ENCODE assay signal across 12 mouse cellular contexts in genomic region chr4:43395147-43395546, GRCm38 (mm10). TPM values are rescaled to one million over a fixed set of nuclear protein-coding genes. Genes with fewer than 3 reads are reported as not detected.
DNase-seq lines count a peak whose midpoint lies in the region; ATAC-seq and TF ChIP-seq lines count a peak whose summit lies in the region.
"Had no signal": no experiment of that assay in that cellular context is flagged by ENCODE, and none has a peak within 500 bp of the region (broad histone marks: within the 10 kb centered on the region; RNA-seq: fewer than 3 reads in every experiment).

No protein-coding gene starts in this region.

- H3K4me2 ChIP-seq in heart, postnatal 0 days (ENCODE audit: low read depth, low read length), result peak overlapping the region; percentile 20
- no peak overlapping the region for H3K4me2 ChIP-seq in midbrain, embryonic 11.5 days
- 0 out of 2 replicates have a peak overlapping the region, but pooled peaks have one; percentile 34 for H3K4me2 ChIP-seq in intestine, embryonic 15.5 days (replicated peaks)
- H3K4me2 ChIP-seq in stomach, embryonic 15.5 days, result no peak overlapping the region

- H3K27me3 ChIP-seq in heart, postnatal 0 days (ENCODE audit: control insufficient read depth, insufficient read depth, low read length), result no peaks in the 10 kb centered on the region
- H3K27me3 ChIP-seq in midbrain, embryonic 10.5 days (ENCODE audit: low read depth, poor library complexity, severe bottlenecking), result no peaks in the 10 kb centered on the region
- no peaks in the 10 kb centered on the region for H3K27me3 ChIP-seq in midbrain, embryonic 11.5 days (ENCODE audit: control insufficient read depth, insufficient read depth, low read length)
- H3K27me3 ChIP-seq in intestine, embryonic 15.5 days (replicated peaks), result no peaks in the 10 kb centered on the region
- no peaks in the 10 kb centered on the region for H3K27me3 ChIP-seq in stomach, embryonic 15.5 days (replicated peaks)

- no peak overlapping the region for H3K4me3 ChIP-seq in heart, postnatal 0 days (ENCODE audit: low read depth, low read length)
- no peak overlapping the region for H3K4me3 ChIP-seq in midbrain, embryonic 10.5 days
- H3K4me3 ChIP-seq in midbrain, embryonic 11.5 days (ENCODE audit: low read depth, low read length), result no peak overlapping the region
- H3K4me3 ChIP-seq in intestine, embryonic 15.5 days (replicated peaks), result no peak overlapping the region
- H3K4me3 ChIP-seq in stomach, embryonic 15.5 days (replicated peaks), result no peak overlapping the region

- peak overlapping the region; percentile 92 for H3K27ac ChIP-seq in heart, postnatal 0 days (ENCODE audit: low read depth)
- H3K27ac ChIP-seq in midbrain, embryonic 10.5 days (replicated peaks), result peak overlapping the region; percentile 46; the same call in 1 of the 2 replicates
- no peak overlapping the region for H3K27ac ChIP-seq in midbrain, embryonic 11.5 days (ENCODE audit: low read depth, low read length)
- peak overlapping the region; percentile 93 for H3K27ac ChIP-seq in intestine, embryonic 15.5 days
- peak overlapping the region; percentile 96 for H3K27ac ChIP-seq in stomach, embryonic 15.5 days

- no peak for ATAC-seq in heart, postnatal 0 days (ENCODE audit: insufficient read depth, low read depth)
- no peak for ATAC-seq in midbrain, embryonic 11.5 days (ENCODE audit: low FRiP score)
- ATAC-seq in intestine, embryonic 15.5 days, result no peak
- ATAC-seq in stomach, embryonic 15.5 days (ENCODE audit: insufficient read depth, low FRiP score, low read depth), result no peak; the same call in 1 of the 2 replicates
- ATAC-seq in megakaryocyte, adult 5-6 weeks (ENCODE audit: poor library complexity, severe bottlenecking), result no peak
- ATAC-seq: forebrain, postnatal 0 days had no signal

- H3K9me3 ChIP-seq in heart, postnatal 0 days (replicated peaks; ENCODE audit: control insufficient read depth, low read length), result no peaks in the 10 kb centered on the region
- no peaks in the 10 kb centered on the region for H3K9me3 ChIP-seq in midbrain, embryonic 10.5 days (replicated peaks)
- H3K9me3 ChIP-seq in midbrain, embryonic 11.5 days (ENCODE audit: control insufficient read depth, low read length), result no peaks in the 10 kb centered on the region
- no peaks in the 10 kb centered on the region for H3K9me3 ChIP-seq in intestine, embryonic 15.5 days
- no peaks in the 10 kb centered on the region for H3K9me3 ChIP-seq in stomach, embryonic 15.5 days

- peak overlapping the region; percentile 17; the same call in 1 of the 2 replicates for H3K9ac ChIP-seq in heart, postnatal 0 days (replicated peaks; ENCODE audit: low read depth, low read length)
- H3K9ac ChIP-seq in midbrain, embryonic 11.5 days (ENCODE audit: low read length), result no peak overlapping the region
- H3K9ac ChIP-seq in intestine, embryonic 15.5 days, result no peak overlapping the region
- H3K9ac ChIP-seq in stomach, embryonic 15.5 days, result no peak overlapping the region; the same call in 1 of the 2 replicates
- H3K9ac ChIP-seq: forebrain, postnatal 0 days had no signal

- no peaks in the 10 kb centered on the region for H3K36me3 ChIP-seq in heart, postnatal 0 days (replicated peaks; ENCODE audit: control insufficient read depth, insufficient read depth, low read length)
- H3K36me3 ChIP-seq in midbrain, embryonic 10.5 days, result no peaks in the 10 kb centered on the region
- H3K36me3 ChIP-seq in midbrain, embryonic 11.5 days (ENCODE audit: control insufficient read depth, insufficient read depth, low read length), result no peaks in the 10 kb centered on the region
- no peaks in the 10 kb centered on the region for H3K36me3 ChIP-seq in intestine, embryonic 15.5 days
- H3K36me3 ChIP-seq in stomach, embryonic 15.5 days, result no peaks in the 10 kb centered on the region

- no peak for TF ChIP-seq CTCF in heart, postnatal 0 days (IDR thresholded peaks at IDR 0.05; ENCODE audit: low read depth)

- TF ChIP-seq EP300 in heart, postnatal 0 days (IDR thresholded peaks at IDR 0.05; ENCODE audit: low read depth), result no peak

- WGBS in heart, postnatal 0 days, result 63% methylated on average over 5 of the region's 5 CpGs
- WGBS in midbrain, embryonic 10.5 days, result 91% methylated on average over 5 of the region's 5 CpGs
- WGBS in midbrain, embryonic 11.5 days, result 93% methylated on average over 5 of the region's 5 CpGs
- 79% methylated on average over 5 of the region's 5 CpGs for WGBS in intestine, embryonic 15.5 days
- 83% methylated on average over 5 of the region's 5 CpGs for WGBS in stomach, embryonic 15.5 days

- no peak for DNase-seq in heart, postnatal 0 days (ENCODE audit: low spot score)
- DNase-seq in heart, adult 9 months (ENCODE audit: low spot score in 2 of 2), result no peak
- DNase-seq in midbrain, embryonic 10.5 days (ENCODE audit: low spot score), result no peak
- DNase-seq in midbrain, embryonic 11.5 days (ENCODE audit: low spot score, missing footprints), result no peak
- DNase-seq: forebrain, postnatal 0 days; right cerebral cortex, postnatal 14 days; thymus, postnatal 4 days had no signal

- peaks cover 51% of the 10 kb centered on the region for H3K4me1 ChIP-seq in heart, postnatal 0 days (ENCODE audit: control insufficient read depth, insufficient read depth)
- peaks cover 24% of the 10 kb centered on the region for H3K4me1 ChIP-seq in midbrain, embryonic 10.5 days
- peaks cover 7% of the 10 kb centered on the region; the same call in 1 of the 2 replicates for H3K4me1 ChIP-seq in midbrain, embryonic 11.5 days (ENCODE audit: control insufficient read depth, insufficient read depth, low read length)
- H3K4me1 ChIP-seq in intestine, embryonic 15.5 days (replicated peaks), result peaks cover 35% of the 10 kb centered on the region
- peaks cover 35% of the 10 kb centered on the region for H3K4me1 ChIP-seq in stomach, embryonic 15.5 days

RNA-seq across cellular contexts. Expression of gene Rusc2, which starts 13.4 kb away (rescaled TPM):
- total RNA-seq in heart, postnatal 0 days (2014; rRNA removed; ENCODE audit: low replicate concordance), result 32.2 and 34.9 TPM in 2 replicates
- 7.2 and 8.0 TPM in 2 replicates for polyA plus RNA-seq in heart, postnatal 0 days (2015; fragmentation: Nextera tagmentation; extraction: Ambion mirVana)
- polyA plus RNA-seq in midbrain, embryonic 10.5 days (2016; fragmentation: Nextera tagmentation; extraction: Ambion mirVana), result 10.5 and 18.1 TPM in 2 replicates
- polyA plus RNA-seq in midbrain, embryonic 11.5 days (2014; fragmentation: Nextera tagmentation; extraction: Ambion mirVana), result 13.7 TPM in 2 replicates
- 13.1 and 14.0 TPM in 2 replicates for polyA plus RNA-seq in intestine, embryonic 15.5 days (2015; fragmentation: Nextera tagmentation; extraction: Ambion mirVana)
- 16.3 and 17.2 TPM in 2 replicates for polyA plus RNA-seq in stomach, embryonic 15.5 days (2015; fragmentation: Nextera tagmentation; extraction: Ambion mirVana)
- 2.1 and 3.0 TPM in 2 replicates for total RNA-seq in megakaryocyte, adult 5-6 weeks (2015)
- total RNA-seq in megakaryocyte, adult 5-6 weeks (2017), result 0.77 and 2.3 TPM in 2 replicates

RNA-seq across cellular contexts. Expression of gene Fam166b, which starts 33.8 kb away (rescaled TPM):
- total RNA-seq in heart, postnatal 0 days (2014; rRNA removed; ENCODE audit: low replicate concordance), result not detected in 2 replicates
- polyA plus RNA-seq in heart, postnatal 0 days (2015; fragmentation: Nextera tagmentation; extraction: Ambion mirVana), result 0.14 and 0.25 TPM in 2 replicates
- polyA plus RNA-seq in midbrain, embryonic 10.5 days (2016; fragmentation: Nextera tagmentation; extraction: Ambion mirVana), result 0.14 and 0.25 TPM in 2 replicates
- polyA plus RNA-seq in midbrain, embryonic 11.5 days (2014; fragmentation: Nextera tagmentation; extraction: Ambion mirVana), result 0.54 and 0.59 TPM in 2 replicates
- 0.28 TPM in 1 of 2 replicates, not detected in the other for polyA plus RNA-seq in intestine, embryonic 15.5 days (2015; fragmentation: Nextera tagmentation; extraction: Ambion mirVana)
- 0.22 TPM in 1 of 2 replicates, not detected in the other for polyA plus RNA-seq in stomach, embryonic 15.5 days (2015; fragmentation: Nextera tagmentation; extraction: Ambion mirVana)
- total RNA-seq in megakaryocyte, adult 5-6 weeks (2015), result not detected in 2 replicates
- not detected in 2 replicates for total RNA-seq in megakaryocyte, adult 5-6 weeks (2017)
- total RNA-seq: adrenal gland, adult 2 months had no signal
- polyA plus RNA-seq: limb, embryonic 11.5 days had no signal

RNA-seq across cellular contexts. Expression of gene Tesk1, which starts 46.6 kb away (rescaled TPM):
- total RNA-seq in heart, postnatal 0 days (2014; rRNA removed; ENCODE audit: low replicate concordance), result 51.3 and 55.5 TPM in 2 replicates
- polyA plus RNA-seq in heart, postnatal 0 days (2015; fragmentation: Nextera tagmentation; extraction: Ambion mirVana), result 3.9 and 5.1 TPM in 2 replicates
- 2.9 and 6.0 TPM in 2 replicates for polyA plus RNA-seq in midbrain, embryonic 10.5 days (2016; fragmentation: Nextera tagmentation; extraction: Ambion mirVana)
- polyA plus RNA-seq in midbrain, embryonic 11.5 days (2014; fragmentation: Nextera tagmentation; extraction: Ambion mirVana), result 7.2 and 7.3 TPM in 2 replicates
- polyA plus RNA-seq in intestine, embryonic 15.5 days (2015; fragmentation: Nextera tagmentation; extraction: Ambion mirVana), result 6.8 and 7.9 TPM in 2 replicates
- polyA plus RNA-seq in stomach, embryonic 15.5 days (2015; fragmentation: Nextera tagmentation; extraction: Ambion mirVana), result 6.2 and 7.4 TPM in 2 replicates
- total RNA-seq in megakaryocyte, adult 5-6 weeks (2015), result 5.7 and 6.3 TPM in 2 replicates
- 7.6 and 9.3 TPM in 2 replicates for total RNA-seq in megakaryocyte, adult 5-6 weeks (2017)

RNA-seq across cellular contexts. Expression of gene Cd72, which starts 59.3 kb away (rescaled TPM):
- total RNA-seq in heart, postnatal 0 days (2014; rRNA removed; ENCODE audit: low replicate concordance), result 0.08 and 0.81 TPM in 2 replicates
- polyA plus RNA-seq in heart, postnatal 0 days (2015; fragmentation: Nextera tagmentation; extraction: Ambion mirVana), result 3.4 TPM in 2 replicates
- polyA plus RNA-seq in midbrain, embryonic 10.5 days (2016; fragmentation: Nextera tagmentation; extraction: Ambion mirVana), result 1.4 and 1.8 TPM in 2 replicates
- polyA plus RNA-seq in midbrain, embryonic 11.5 days (2014; fragmentation: Nextera tagmentation; extraction: Ambion mirVana), result 2.9 and 3.4 TPM in 2 replicates
- 2.7 and 2.9 TPM in 2 replicates for polyA plus RNA-seq in intestine, embryonic 15.5 days (2015; fragmentation: Nextera tagmentation; extraction: Ambion mirVana)
- polyA plus RNA-seq in stomach, embryonic 15.5 days (2015; fragmentation: Nextera tagmentation; extraction: Ambion mirVana), result 3.3 and 5.2 TPM in 2 replicates
- total RNA-seq in megakaryocyte, adult 5-6 weeks (2015), result 0.57 and 2.5 TPM in 2 replicates
- 3.0 and 3.5 TPM in 2 replicates for total RNA-seq in megakaryocyte, adult 5-6 weeks (2017)

Comparison
In these comparisons a context has a peak if more than half of its experiments do, and no peak if none do; other contexts are left out.
1. H3K4me2 ChIP-seq: peak in heart, postnatal 0 days (single experiment) and intestine, embryonic 15.5 days (single experiment); none in midbrain, embryonic 11.5 days (single experiment) and stomach, embryonic 15.5 days (single experiment).